Mouse (Mus musculus): ENCODE data around the gene Lipi. TPM values are rescaled to one million over a fixed set of nuclear protein-coding genes. Genes with fewer than 3 reads are reported as not detected.

Gene Lipi
- total and polyA plus RNA-seq, 3 experiments = not detected

DNA sequence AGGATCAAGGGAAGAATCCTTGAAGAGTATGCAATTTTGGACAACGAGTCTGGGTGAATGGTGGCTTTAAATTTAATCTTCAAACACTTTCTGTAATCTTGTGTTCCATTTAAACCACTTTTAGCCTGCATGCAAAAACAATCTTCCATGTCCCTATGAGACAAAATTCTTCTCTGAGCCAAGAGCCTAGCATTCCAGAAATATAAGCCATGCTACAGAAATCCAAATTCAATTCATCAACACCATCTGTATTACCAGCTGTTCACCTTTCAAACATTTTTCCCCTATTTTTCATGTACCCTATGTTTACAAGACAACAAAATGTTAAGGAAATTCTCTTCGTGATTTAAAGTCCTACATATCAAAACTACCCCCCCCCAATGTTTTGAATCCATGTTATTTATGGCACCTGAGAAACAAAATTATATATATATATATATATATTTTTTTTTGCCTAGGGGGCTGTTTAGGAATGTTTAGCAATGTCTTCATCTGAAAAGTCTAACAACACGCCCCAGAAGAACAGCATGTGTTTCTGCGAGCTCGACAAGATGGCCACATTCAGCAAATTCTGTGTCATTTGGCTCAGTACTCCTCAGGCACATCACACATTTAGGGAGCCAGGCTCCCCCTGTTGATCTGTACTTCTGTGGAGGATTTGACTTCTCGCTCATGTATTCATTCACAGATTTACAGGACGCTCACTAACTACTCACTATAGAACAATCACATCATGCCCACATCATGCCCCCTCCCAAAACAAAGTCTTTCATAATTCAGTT, 47.9 kb downstream of the Lipi start:
- Histone ChIP-seq H3K4me1 (ENCODE audit: control insufficient read depth in 1 of 2, insufficient read depth in 2 of 2) (no peaks in the 10 kb centered on the region), H3K27me3 (replicated peaks) (no peaks in the 10 kb centered on the region), H3K79me2 (replicated peaks; ENCODE audit: control insufficient read depth, extremely low read depth, insufficient read depth, poor library complexity, severe bottlenecking) (no peaks in the 10 kb centered on the region), H3K4me3 (replicated peaks in 1 of 3; ENCODE audit: low read depth in 2 of 3, low read length in 2 of 3, poor library complexity in 1 of 3) (no peak overlapping the region), H3K4me2 (ENCODE audit: insufficient read depth, low read depth, poor library complexity, severe bottlenecking) (no peak overlapping the region), H3K9ac (ENCODE audit: insufficient read depth, low read depth) (no peak overlapping the region), H3K9me3 (replicated peaks; ENCODE audit: low read length) (peaks cover 45% of the 10 kb centered on the region), H3K36me3 (replicated peaks in 1 of 2; ENCODE audit: control insufficient read depth in 1 of 2, insufficient read depth in 1 of 2, low read length in 1 of 2) (no peaks in the 10 kb centered on the region), H3K27ac (ENCODE audit: insufficient read depth, low read depth) (no peak overlapping the region)
- dilution Hi-C loops (cut with MboI; ENCODE audit: extremely low pct_ligation_motif_present, extremely low pct_unique_long_range_greater_than_20kb, low sequenced_read_pairs) (no loop called here), in situ Hi-C loops (cut with MboI; ENCODE audit: low pct_ligation_motif_present, low pct_unique_long_range_greater_than_20kb, low sequenced_read_pairs) (no loop called here)
- DNase-seq (ENCODE audit: extremely low read depth) = no peak
- TF ChIP-seq BHLHE40 (IDR thresholded peaks at IDR 0.05; ENCODE audit: low read depth, low read length) = no peak
- TF ChIP-seq MAFK (IDR thresholded peaks at IDR 0.05; ENCODE audit: insufficient replicate concordance, low read length) = no peak
- TF ChIP-seq CHD2 (IDR thresholded peaks at IDR 0.05; ENCODE audit: low read length) = no peak
- no peak for TF ChIP-seq E2F4 (IDR thresholded peaks at IDR 0.05; ENCODE audit: insufficient replicate concordance, low read depth, low read length)
- no peak for TF ChIP-seq USF1 (IDR thresholded peaks at IDR 0.05; ENCODE audit: low read depth, low read length)
- TF ChIP-seq TCF12 (IDR thresholded peaks at IDR 0.05; ENCODE audit: low read depth, low read length) = no peak
- no peak for TF ChIP-seq ZNF384 (IDR thresholded peaks at IDR 0.05; ENCODE audit: low read depth, low read length)
- no peak for TF ChIP-seq RCOR1 (conservative IDR thresholded peaks at IDR 0.05; ENCODE audit: low read depth, low read length)
- no peak for TF ChIP-seq CHD1 (IDR thresholded peaks at IDR 0.05; ENCODE audit: low read depth, low read length)
- no peak for TF ChIP-seq RAD21 (IDR thresholded peaks at IDR 0.05; ENCODE audit: low read depth, low read length)

DNA sequence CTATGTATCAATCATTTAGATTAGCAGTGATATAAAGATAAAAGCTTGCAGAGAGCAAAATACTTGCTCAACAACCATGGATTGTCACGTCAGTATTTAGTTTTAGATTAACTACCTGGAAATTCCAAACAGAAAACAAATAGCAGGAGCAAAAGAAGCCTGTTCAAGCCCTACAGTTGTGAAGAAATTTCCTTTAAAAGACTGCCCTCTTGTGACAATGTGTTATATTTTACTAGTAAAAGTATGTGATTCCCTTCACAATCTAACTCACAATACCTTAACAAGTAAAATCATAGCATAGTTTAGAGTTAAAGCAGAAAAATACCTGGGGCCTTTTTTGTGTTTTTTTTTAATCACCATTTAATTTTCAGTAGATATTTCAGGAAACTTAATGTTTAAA, 54.2 kb downstream of the Lipi start:
- H3K4me2 ChIP-seq (ENCODE audit: insufficient read depth, low read depth, poor library complexity, severe bottlenecking) = no peak overlapping the region
- H3K27me3 ChIP-seq (replicated peaks) = no peaks in the 10 kb centered on the region
- dilution Hi-C loops (cut with MboI; ENCODE audit: extremely low pct_ligation_motif_present, extremely low pct_unique_long_range_greater_than_20kb, low sequenced_read_pairs) = no loop called here
- no peaks in the 10 kb centered on the region for H3K79me2 ChIP-seq (replicated peaks; ENCODE audit: control insufficient read depth, extremely low read depth, insufficient read depth, poor library complexity, severe bottlenecking)
- no peak for TF ChIP-seq HCFC1 (IDR thresholded peaks at IDR 0.05; ENCODE audit: low read depth, low read length)
- no peak for TF ChIP-seq UBTF (IDR thresholded peaks at IDR 0.05; ENCODE audit: low read depth, low read length)
- TF ChIP-seq BHLHE40 (IDR thresholded peaks at IDR 0.05; ENCODE audit: low read depth, low read length) = no peak
- TF ChIP-seq PAX5 (IDR thresholded peaks at IDR 0.05; ENCODE audit: low read length) = no peak
- TF ChIP-seq TBP (conservative IDR thresholded peaks at IDR 0.05; ENCODE audit: low read depth, low read length) = no peak
- no peak for TF ChIP-seq CTCF (conservative IDR thresholded peaks at IDR 0.05 in 1 of 2, IDR thresholded peaks at IDR 0.05 in 1 of 2; ENCODE audit: low read depth in 2 of 2, low read length in 2 of 2)
- no peak for TF ChIP-seq ZC3H11A (IDR thresholded peaks at IDR 0.05; ENCODE audit: low read depth, low read length)
- peaks cover 64% of the 10 kb centered on the region for H3K9me3 ChIP-seq (replicated peaks; ENCODE audit: low read length)
- H3K4me1 ChIP-seq (ENCODE audit: control insufficient read depth in 1 of 2, insufficient read depth in 2 of 2) = no peaks in the 10 kb centered on the region
- in situ Hi-C loops (cut with MboI; ENCODE audit: low pct_ligation_motif_present, low pct_unique_long_range_greater_than_20kb, low sequenced_read_pairs) = no loop called here
- no peak overlapping the region for H3K9ac ChIP-seq (ENCODE audit: insufficient read depth, low read depth)
- H3K27ac ChIP-seq (ENCODE audit: insufficient read depth, low read depth) = no peak overlapping the region
- H3K4me3 ChIP-seq (replicated peaks in 1 of 3; ENCODE audit: low read depth in 2 of 3, low read length in 2 of 3, poor library complexity in 1 of 3) = no peak overlapping the region
- DNase-seq (ENCODE audit: extremely low read depth) = no peak
- H3K36me3 ChIP-seq (replicated peaks in 1 of 2; ENCODE audit: control insufficient read depth in 1 of 2, insufficient read depth in 1 of 2, low read length in 1 of 2) = no peaks in the 10 kb centered on the region

All from CH12.LX (cell line).